Mouse (Mus musculus) urinary bladder, adult 2 months (tissue): ENCODE results near the gene Cog1. TPM values are rescaled to one million over a fixed set of nuclear protein-coding genes. Genes with fewer than 3 reads are reported as not detected.
"Not testable (repeated sequence)": the region's sequence is repeated elsewhere in the genome, so short reads cannot be mapped to it uniquely, and the experiment has no call there.

Experiments
- DNase-seq: peaks from one replicate; pipeline ENCODE4 v3.0.0; 2022; ENCODE audit warnings: low spot score
- polyA plus RNA-seq: library from polyadenylated mRNA; depleted of rRNA; stranded (reverse); fragments of >200 nt; gene quantifications from 2 replicates; pipeline ENCODE4 v1.2.3, GENCODE M21; 2012

The Cog1 gene
- polyA plus RNA-seq, 1 experiment: 42.7 TPM

DNA sequence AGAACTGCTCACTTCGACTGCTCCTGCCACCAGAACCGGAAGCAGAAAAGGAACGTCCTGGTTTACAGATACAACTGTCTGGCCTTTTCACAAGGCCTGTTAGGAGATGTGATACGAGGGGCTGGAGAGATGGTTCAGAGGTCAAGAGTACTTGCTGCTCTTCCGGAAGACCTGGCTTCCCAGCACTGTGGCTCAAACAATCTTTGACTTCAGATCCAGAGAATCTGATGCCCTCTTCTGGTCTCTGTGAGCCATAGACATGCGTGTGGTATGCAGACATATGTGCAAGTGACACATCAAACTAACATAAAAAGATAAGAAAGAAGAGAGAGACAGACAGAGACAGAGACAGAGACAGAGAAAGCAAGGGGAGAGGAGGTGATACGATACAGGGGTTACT lies 16.7 kb upstream of the Cog1 start:
- no peak for DNase-seq

DNA sequence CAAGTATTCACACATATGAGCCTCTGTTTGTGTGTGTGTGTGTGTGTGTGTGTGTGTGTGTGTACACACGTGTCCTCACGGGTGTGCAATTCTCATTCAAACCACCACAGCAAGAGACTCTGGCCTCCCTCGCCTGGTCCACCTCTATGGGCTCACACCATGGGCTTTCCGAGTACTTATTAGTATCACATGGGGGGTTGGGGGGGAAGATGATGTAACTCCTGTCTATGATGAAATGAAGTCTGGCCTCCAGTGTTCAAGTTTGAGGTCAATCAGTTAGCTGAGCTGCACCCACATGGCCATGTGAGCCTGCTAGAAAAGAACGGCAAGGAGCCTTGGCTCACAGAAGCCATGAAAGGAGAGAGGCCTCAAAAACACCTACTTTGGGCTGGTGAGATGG lies 15.6 kb upstream of the Cog1 start:
- DNase-seq: no peak

DNA sequence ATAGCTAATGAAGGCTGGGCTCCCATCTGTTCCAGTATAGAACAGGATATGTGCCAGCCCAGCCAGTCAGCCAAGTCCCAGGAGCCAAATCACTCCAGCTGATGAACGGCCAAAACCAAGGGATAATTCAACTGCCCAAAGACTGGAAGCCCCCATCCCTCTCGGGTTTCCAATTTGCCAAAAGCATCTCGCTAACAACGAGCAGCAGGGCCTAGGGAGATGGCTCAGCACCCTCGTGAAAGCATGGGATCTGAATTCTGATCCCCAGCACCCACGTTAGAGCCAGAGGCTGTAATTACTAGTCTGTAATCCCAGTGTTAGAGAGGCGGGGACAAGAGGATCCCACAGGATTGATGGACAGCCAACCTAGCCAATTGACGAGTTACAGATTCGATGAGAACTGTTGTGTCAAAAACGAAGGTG lies 14.3 kb upstream of the Cog1 start:
- DNase-seq: no peak

DNA sequence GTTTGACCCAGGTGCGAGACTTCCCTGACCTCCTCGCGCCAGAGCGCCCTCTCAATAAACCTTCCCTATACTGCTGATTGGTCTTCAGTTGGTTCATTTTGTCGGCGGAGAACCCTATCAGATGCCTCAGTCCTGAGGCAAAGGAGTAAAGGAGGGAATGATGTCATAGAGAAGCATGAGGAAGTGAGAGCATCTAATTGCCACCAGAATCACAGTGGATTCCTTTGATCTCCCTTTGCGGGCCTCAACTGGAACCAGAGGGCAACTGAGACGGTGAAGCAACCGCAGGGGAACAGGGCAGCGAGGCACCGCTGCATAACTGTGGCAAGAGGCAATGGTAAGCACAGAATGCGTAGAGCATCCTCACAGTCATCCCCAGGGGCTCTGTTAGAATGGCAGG lies 10.3 kb upstream of the Cog1 start:
- DNase-seq: no peak

DNA sequence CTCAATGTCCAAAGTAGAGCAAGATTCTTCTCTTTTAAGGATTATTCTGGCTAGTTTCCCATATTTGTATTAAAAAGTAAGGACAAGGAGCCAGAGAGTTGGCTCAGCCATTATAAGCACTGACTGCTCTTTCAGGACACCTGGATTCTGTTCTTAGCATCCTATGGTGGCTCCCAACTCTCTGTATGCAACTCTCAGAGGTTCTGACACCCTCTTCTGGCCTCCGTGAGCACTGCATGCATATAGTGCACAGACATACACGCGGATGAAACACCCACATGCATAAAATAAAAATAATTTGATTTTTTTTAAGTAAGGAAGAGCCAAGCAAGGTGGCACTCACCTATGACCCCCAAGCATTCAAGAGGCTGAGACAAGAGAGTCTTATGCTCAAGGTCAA lies 3.8 kb upstream of the Cog1 start:
- no peak for DNase-seq

DNA sequence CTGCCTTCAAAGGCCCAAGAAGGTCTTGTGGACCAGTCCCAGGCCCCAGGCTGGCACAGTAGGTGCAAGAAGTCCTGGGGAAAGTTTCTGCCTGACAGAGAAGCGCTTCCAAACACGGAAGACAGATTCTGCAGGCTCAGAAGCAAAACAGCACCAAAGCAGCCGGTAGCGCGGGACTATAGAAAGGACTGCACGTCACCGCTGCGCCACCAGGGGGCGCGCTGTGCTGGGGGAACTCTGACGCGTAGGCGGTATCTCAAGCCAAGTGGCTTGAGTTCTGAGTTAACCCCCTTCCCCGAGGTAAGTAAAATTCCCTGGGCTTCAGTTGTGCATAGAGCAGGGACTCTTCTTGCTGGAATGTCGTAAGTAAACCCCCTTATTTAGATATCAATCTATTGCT lies 817 bp upstream of the Cog1 start:
- peak; percentile 65 for DNase-seq

DNA sequence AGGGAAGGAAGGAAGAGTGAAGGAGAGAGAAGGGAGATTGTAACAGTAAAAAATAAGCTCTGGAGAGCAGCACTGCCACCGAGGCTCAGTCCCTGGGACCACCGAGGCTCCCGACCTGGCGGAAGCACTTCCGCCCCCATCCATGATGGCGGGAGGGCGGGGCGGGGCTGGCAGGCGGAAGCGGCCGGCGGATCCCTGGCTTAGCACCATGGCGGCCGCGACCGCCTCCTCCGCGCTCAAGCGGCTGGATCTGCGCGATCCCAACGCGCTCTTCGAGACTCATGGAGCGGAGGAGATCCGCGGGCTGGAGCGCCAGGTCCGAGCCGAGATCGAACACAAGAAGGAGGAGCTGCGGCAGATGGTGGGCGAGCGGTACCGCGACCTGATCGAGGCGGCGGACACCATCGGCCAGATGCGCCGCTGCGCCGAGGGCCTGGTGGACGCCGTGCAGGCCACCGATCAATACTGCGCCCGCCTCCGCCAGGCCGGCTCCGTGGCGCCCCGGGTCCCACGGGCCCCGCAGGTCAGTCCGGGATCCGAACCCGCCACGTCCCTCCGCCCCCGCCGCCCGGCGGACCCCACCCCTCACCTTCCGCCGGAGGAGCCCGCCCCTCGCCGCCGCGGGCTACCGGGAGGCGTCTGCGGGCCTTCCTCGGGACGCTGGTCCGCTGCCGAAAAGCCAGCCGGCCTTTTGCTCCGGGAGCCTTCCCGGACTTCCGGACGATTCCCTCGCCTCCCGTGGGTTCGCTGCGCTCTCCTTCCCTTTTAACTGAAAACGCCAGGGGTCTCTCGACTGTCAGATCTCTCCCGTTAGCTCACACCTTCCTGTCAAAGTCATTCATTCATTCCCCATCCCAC lies 613 bp downstream of the Cog1 start, which contains the start of gene Slc39a11:
TSS of gene Slc39a11 (minus strand) at position 727 of the 858 bp plus-strand sequence.
- DNase-seq: peak; percentile 57

DNA sequence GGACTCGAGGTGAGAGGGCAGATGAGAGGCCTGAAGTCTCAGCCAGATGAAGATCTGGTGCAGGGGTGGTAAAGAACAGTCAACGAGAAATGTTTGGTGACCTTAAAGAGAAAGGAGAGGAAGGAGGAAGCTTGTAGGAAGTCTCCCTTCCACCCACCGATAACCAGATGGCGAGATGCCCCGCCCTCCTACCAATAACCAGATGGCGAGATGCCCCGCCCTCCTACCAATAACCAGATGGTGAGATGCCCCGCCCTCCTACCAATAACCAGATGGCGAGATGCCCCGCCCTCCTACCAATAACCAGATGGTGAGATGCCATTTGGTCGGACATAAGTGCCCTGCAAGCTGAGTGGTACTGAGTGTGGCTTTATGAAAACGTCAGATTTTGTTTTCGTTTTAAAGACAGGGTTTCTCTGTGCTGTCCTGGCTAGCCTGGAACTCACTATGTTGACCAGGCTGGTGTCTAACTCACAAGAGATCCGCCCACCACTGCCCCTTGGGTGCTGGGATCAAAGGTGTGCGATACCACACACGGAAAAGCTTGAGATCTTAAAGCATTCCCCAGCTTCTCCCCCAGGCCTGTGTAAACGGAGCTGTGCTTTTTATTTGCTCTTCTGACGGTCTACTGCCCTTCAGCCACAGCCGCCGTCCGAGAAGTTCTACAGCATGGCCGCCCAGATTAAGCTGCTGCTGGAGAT lies 2.4 kb downstream of the Cog1 start:
- no peak for DNase-seq

DNA sequence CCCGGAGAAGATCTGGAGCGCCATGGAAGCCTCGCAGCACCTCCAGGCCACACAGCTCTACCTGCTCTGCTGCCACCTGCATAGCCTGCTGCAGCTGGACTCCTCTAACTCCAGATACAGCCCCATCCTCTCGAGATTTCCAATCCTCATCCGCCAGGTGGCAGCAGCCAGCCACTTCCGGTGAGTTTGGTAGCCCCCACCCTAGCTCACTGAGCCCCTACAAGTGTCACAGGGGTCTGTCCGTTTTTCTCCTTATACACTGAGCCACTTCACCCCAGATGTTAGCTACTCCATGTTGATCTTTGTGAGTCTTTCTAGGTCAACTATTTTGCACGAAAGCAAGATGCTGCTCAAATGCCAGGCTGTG lies 2.9 kb downstream of the Cog1 start:
- DNase-seq: no peak

DNA sequence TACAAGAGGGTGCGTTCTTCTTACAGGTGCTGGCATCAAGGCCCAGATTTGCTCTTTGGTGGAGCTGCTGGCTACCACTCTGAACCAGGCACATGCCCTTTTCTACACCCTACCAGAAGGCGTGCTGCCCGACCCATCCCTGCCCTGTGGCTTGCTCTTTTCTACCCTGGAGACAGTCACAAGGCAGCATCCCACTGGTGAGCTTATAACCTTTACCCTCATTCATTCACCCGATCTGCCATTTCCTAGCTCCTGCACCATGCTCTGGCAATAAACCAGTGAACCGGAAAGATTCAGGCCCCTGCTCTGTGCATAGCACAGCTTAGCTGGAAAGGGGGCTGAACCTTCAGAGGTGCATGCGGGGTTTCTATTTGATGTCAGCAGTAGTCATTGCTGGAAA lies 3.5 kb downstream of the Cog1 start:
- no peak for DNase-seq

DNA sequence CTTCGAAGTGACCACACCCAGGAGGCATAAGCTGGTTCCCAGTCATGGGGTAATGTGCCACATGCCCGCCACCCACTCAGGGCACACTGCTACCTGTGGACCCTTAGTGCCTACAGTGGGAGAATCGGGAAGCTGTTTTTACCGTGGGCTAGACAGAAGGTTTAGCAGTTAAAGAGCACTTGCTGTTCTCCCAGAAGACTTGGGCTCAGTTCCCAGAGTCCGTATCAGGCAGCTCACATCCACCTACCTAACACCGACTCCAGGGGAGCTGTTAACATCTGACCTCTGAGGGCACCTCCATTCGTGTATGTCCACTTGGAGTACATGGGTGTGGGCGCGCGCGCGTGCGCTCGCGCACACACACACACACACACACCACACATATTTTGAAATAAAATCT lies 5.1 kb downstream of the Cog1 start:
- DNase-seq: no peak

DNA sequence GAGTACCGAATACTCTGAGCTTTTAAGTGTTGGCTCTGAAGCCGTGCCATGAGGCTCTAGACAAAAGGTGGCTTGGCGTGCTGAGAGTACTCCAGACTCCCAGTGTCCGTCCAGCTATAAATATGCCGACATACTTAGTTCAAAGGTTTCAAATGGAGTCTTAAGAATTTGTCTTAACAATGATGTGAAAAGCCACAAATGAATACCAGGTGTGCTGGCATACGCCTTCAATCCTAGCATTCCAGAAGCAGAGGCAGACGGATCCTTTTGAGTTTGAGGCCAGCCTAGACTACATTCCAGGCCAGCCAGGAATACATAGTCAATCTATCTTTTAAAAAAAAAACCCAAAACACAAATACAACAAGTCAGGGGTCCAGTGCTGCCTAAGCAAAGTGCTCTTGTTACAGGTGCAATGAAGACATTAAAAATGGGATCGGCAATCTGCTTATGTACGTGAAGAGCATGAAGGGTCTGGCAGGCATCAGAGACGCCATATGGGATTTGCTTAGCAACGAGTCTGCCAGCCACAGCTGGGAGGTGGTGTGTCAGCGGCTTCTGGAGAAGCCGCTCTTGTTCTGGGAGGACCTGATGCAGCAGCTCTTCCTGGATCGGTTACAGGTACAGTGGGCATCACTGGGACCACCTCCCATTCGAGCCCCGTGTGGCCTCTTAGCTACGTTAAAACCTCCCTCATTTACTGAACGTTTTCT lies 5.7 kb downstream of the Cog1 start:
- no peak for DNase-seq

DNA sequence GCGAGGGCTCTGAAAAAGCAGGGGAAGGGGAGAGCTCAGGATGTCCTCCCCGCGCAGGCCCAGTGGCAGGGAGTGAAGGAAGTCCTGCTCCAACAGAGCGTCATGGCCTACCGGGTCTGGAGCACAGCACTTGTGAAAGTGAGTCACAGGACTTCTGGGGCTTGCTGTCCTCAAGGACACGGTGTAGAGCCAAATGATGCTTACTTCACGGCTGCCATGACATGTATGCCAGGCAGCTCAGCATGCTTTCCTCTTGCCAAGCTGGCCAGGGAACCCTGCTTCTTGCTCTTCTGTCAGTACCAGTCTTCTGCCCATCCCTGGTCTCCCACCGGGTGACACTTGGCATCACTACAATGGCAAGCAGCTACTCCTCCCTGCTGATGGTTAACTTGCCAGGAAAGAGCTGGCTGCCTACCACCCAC lies 7.6 kb downstream of the Cog1 start:
- no peak for DNase-seq

DNA sequence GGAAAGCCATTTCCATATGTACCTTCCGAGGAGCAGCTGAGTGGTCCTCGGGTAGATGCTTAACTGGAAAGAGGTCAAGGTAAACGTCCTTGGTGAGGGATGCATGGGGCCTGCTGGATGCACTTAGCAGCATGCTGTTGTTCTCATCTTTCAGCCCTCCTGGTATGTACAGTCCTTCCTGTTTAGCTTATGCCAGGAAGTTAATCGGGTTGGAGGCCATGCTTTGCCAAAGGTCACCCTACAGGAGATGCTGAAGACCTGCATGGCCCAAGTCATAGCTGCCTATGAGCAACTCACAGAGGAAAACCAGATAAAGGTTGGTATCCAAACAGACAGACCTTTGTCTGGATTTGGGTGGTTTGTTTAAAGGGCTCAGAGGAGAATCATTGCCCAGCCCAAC lies 8.3 kb downstream of the Cog1 start:
- no peak for DNase-seq

DNA sequence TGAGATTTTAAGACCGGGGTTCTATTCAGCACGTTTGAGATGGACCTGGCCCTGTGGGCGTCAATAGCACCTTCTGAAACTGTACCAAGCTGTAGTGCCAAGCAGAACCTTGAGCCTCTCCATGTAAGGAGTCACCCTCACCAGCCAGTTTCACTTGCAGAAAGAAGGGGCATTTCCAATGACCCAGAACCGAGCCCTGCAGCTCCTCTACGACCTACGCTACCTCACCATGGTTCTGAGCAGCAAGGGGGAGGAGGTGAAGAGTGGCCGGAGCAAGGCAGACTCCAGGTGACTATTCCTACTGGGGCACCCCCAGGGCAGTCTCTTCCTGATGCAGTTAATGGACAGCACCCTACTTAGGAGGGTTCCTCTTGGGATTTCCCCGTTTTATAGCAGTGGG lies 9.3 kb downstream of the Cog1 start:
- no peak for DNase-seq

DNA sequence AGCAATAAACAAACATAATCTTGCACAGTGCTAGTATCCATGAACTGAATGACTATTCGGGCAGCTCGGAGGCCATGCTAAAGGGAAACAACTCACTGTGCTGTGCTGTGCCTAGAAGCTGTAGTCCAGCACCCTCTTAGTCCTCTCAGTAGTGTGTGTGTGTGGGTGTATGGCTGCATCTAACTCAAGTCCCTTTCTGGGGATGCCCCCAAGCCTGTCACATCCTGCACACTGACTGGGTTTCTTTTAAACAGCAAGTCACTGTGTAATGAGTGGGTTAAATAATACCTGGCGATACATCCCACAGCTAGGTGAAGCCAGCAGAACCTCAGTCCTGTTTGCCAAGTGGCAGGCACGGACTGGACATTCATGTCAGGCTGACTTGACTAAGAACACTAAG lies 9.8 kb downstream of the Cog1 start:
- DNase-seq: no peak

DNA sequence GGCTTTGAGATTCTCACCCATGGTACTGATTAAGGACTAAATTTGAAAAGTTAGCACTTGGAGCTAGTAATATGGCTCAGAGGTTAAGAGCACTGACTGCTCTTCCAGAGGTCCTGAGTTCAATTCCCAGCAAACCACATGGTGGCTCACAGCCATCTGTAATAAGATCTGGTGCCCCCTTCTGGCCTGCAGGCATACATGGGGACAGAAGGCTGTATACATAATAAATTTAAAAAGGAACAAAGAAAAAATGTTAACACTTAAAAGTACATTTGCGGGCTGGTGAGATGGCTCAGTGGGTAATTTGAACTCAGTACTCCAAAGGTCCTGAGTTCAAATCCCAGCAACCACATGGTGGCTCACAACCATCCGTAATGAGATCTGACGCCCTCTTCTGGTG lies 11.2 kb downstream of the Cog1 start:
- not testable (repeated sequence) for DNase-seq

DNA sequence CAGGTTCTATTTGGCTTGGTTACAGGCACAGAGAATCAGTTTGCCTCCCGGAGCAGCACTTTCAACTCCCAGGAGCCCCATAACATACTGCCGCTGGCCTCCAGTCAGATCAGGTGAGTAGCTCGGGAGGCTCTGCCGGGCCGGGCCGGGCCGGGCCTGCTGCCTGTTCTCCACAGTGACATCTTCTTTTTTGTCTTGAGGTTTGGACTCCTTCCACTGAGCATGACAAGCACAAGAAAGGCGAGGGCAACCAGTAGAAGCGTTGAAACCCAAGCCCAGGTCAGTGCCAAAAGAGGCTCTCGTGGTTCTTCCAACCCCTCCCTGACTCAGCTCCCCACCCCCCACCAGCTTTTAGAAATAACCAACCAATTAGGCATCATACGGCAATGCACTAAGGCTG lies 12.0 kb downstream of the Cog1 start:
- no peak for DNase-seq

DNA sequence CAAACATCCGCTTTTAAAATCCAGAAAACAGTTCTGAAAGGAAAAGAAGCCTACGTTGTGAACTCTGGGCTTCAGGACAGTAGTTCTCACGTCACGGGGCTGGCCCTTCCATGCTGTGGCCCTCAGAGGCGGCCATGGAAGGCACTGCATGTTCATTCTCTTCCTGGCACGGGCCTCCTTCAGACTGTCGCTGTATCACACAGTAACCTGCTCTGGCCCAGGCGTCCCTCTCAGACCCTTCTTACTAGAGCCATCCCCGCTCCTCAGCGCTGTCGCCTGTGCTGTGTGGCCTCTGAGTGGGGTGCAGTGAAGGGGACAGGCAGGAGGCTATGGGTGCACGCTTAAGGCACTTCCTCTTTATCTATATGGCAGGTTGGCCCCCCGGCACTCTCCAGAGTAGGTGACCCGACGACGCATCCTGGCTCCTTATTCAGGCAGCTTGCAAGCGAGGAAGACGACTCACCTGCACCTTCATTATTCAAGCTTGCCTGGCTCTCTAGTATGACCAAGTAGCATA lies 12.9 kb downstream of the Cog1 start:
- DNase-seq: no peak

DNA sequence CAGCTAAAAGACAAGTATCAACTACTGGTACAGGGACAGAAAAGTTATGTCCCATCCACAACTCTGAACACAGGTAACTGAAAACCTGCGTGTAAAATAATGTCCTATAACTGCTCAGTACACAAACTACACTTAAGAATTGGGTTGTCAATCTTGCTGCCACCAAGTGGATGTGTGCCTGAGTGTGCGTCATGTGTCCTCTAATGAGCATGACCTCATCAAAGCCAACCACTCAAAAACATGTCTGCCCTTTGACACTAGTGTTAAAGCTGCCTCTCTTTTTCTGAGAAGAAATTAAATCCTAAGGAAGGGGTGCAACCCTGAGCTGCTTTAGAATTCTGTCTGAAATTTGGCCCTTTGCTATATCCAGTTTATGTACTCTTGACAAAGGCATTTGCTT lies 15.3 kb downstream of the Cog1 start:
- DNase-seq: no peak

DNA sequence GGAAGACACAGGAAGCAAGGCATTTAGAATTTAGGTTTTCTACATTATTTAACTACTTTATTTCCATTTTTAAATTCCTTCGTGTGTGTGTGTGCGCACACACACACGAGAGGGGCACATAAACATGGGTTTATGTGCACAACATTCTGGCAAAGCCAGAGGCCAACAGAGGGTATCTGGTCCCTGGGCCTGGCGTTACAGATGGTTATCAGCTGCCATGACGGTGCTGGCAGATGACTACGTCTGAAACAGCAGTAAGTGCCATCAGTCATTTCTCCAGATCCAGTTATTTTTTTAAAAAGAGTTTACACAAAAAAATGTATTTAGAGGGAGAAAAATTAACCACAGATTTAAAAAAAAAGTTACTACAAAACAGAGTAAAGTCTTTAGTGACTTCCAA lies 17.2 kb downstream of the Cog1 start:
- no peak for DNase-seq

DNA sequence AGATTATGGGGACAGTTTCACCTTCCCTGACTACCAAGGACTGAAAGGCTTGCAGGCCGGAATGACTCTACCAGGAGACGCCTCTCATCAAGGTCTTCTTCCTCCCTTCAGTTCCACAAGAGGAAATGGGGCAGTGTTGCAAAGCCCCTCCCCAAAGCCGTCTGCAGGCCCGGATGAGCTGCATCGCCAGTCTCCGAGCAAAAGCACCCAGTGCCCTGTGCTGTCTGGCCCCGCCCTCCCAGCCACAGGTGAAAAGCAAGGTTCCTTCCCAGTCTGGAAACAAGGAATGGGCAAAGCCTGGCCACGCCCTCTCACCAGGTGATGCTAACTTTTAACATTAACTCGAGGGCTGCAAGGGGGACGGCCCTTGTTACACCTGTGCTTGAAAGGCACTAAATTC lies 17.7 kb downstream of the Cog1 start:
- no peak for DNase-seq

DNA sequence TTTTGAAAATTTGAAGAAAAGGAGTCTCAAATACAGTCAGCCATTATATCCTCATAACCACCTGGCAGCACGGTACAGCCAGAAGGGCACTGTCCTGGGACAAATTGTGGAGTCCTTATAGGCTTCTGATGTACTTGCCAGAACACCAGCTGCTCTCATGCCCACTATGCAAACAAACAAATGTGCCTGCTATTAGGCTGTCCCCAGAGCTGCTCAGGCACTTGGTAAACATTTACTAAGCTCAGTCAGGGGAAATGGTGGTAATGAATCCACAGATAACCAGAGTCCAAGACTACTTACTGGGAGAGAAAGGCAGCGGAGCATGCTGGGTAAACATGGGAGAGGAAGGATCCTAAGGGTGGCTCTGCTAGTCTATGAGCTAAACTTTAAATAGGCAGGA lies 18.2 kb downstream of the Cog1 start:
- no peak for DNase-seq
